Mouse (Mus musculus) skeletal muscle tissue, adult 2 months (tissue): ENCODE measurements around the gene Prl3d1.
"Not testable (repeated sequence)": the region's sequence is repeated elsewhere in the genome, so short reads cannot be mapped to it uniquely, and the experiment has no call there.

Experiments used
- DNase-seq: peaks from one replicate; pipeline ENCODE4 v3.0.0-alpha.2; 2012; ENCODE audit warnings: low read depth, low spot score

Gene Prl3d1

GRCm38 (mm10) chr13:27093890-27094289 lies at the start of gene Prl3d1:
TSS of gene Prl3d1 (plus strand) at chr13:27094190.
- DNase-seq: not testable (repeated sequence)

DNA sequence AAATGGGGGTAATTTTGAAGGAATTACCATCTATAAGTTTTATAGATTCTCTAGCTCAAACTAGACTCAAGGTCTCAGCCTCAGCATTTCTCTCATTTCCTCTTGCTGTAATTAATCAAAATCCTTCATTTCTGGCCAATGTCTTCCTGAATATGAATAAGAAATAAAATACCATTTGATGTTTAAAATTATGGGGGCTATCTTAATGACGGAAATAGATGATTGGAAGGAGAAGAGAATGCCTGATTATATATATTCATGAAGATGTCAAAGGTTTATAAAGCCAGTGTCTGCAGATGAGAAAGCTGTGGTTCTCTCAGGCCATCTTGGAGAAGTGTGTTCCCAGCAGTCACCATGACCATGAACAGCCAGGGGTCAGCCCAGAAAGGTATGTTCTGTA lies 36.7 kb upstream of the Prl3d1 start, which contains the start of gene Prl:
Gene Prl, plus strand, starts transcription at position 301 of the 400 bp plus-strand sequence.
- DNase-seq: no peak

DNA sequence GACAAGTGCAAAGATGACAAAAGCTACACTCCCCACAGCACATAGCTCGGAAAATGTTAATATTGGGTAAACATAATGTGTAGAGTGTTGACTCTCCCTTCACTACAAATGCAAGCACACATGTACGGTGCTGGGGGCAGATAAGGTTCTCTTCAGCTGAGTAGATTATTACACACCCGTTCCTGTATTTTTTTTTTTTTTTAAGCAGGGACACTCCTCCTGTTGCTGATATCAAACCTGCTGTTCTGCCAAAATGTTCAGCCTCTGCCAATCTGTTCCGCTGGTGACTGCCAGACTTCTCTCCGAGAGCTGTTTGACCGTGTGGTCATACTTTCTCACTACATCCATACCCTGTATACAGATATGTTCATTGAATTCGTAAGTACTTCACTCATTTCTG lies 34.8 kb upstream of the Prl3d1 start:
- DNase-seq: no peak

GRCm38 (mm10) chr13:27121398-27121797 lies 27.4 kb downstream of the Prl3d1 start, which contains the start of gene Prl3d2:
TSS of gene Prl3d2 (plus strand) at chr13:27121698.
- not testable (repeated sequence) for DNase-seq

GRCm38 (mm10) chr13:27148264-27148663 lies 54.3 kb downstream of the Prl3d1 start:
- no peak for DNase-seq
